Mouse (Mus musculus): ENCODE data around the gene Nox1.

The Nox1 gene

GRCm38 (mm10) chrX:134132295-134132694 is 89.5 kb downstream of the Nox1 start:
- no peak for DNase-seq (ENCODE audit: low read depth, low spot score)

GRCm38 (mm10) chrX:134128549-134128948 is 93.2 kb downstream of the Nox1 start:
- no peak for DNase-seq (ENCODE audit: low read depth, low spot score)

GRCm38 (mm10) chrX:134116417-134116816 is 105.3 kb downstream of the Nox1 start:
- no peak for DNase-seq (ENCODE audit: low read depth, low spot score)

GRCm38 (mm10) chrX:134111767-134112166 is 110.0 kb downstream of the Nox1 start:
- DNase-seq (ENCODE audit: low read depth, low spot score) = no peak

DNA sequence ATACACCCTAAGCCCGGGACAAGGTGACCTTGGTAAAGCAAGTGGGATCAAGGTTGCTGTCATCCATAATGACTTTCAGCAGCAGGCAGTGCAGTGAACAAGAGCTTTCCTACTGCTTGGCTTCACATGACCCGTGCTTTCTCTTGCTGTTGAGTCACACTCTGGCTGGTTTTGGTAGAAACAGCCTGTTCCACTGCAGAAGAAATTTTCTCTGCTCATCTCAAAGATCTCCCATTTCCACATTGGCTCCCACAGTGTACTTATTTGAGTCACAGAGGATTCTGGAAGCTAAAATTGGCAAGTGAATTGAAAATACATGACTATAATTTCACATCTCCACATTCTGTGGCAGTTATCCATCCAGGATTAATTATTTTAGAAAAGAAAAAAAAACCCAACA is 119.1 kb downstream of the Nox1 start:
- peak; percentile 61 for DNase-seq (ENCODE audit: low read depth, low spot score)

DNA sequence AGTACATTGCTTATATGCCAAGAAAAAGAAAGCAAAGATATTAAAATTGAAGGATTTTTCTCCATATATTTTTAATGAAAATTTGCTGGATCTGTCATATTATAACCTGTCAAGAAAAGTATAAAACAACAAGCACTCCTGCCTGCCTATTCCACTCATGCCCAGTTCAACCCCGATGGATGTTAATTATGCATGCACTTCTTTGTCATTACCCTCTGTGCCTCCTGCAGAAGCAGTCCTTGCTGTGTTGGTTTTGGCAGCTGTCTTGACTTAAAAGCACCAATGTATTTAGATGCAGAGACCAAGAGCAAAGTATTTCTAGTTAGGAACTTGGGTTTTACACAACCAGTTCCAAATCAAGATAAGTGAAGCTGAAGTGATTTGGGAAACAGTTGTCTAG is 136.3 kb downstream of the Nox1 start:
- no peak for DNase-seq (ENCODE audit: low read depth, low spot score)

GRCm38 (mm10) chrX:134059764-134060163 is 162.0 kb downstream of the Nox1 start:
- no peak for DNase-seq (ENCODE audit: low read depth, low spot score)

DNA sequence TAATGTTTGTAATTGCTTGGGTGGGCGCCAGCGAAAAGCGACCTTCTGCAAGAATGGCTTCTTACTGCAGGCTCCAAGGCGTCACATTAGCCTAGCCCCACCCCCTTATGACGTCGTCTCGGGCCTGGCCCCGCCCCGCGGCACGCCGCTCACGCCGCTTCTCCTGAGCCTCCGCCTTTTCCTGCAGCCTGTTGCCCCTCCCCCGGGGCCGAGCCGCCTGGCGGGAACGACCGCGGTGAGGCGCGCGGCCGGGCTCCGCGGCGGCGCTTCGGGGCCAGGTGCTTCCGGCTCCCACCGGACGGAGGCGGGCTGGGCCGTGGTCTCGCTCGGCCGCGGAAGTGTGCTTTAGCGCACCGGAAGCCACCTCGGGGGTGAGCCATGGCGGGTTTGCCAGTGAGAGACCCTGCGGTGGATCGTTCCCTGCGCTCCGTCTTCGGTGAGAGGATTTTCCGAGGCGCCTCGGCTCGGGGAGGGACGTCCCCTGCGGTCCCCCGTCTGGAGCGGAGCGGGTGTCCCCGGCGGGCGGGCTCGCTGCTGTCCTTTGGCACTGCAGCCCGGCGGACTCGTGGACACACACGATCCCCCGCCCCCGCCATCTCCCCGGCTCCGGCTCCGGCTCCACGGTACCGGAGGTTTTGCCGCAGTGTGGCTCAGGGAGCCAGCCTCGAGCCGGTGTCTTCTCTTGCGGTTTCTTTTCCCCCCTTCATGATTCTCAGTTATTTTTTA is 162.6 kb downstream of the Nox1 start, which contains the start of gene Cstf2:
Gene Cstf2 (plus strand): TSS at position 201 of the 726 bp plus-strand sequence.
- peak; percentile 83 for DNase-seq (ENCODE audit: low read depth, low spot score)

DNA sequence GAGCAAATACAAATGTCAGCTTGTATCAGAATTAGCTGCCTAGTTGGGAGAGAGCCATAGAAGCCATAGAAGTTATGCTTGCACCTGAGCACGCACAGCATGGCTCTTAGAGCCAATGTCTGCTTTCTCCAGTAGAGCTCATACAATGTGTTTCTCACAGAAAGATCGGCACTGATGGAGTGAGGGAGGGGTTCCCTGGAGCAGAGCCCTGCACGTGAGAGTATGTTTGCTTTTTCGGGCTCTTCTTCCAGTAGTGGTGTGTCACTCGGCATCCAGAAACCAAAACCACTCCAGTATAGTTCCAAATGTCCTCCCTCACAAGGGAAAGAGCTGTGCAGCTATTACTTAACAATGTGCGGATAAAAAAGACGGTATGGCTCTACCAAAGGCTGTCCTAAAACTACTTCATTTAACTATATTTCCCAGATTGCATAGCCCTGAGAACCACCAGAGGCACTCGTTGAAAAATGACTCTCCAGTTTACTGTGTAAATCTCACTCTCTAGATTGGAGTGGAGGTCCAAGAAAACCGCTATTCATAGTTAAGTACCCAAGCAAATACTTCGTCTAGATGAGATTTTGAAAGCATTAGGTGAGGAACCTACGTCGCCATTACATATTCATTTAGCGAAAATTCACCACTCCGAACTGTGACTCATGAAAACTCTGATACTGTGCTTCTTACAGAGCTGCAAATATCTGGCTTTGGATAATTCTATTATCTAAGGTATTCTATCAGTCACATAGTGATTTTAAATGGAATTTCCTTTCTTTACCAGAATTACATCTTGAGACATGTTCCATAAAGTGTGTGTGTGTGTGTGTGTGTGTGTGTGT is 163.5 kb downstream of the Nox1 start:
- DNase-seq (ENCODE audit: low read depth, low spot score) = no peak

DNA sequence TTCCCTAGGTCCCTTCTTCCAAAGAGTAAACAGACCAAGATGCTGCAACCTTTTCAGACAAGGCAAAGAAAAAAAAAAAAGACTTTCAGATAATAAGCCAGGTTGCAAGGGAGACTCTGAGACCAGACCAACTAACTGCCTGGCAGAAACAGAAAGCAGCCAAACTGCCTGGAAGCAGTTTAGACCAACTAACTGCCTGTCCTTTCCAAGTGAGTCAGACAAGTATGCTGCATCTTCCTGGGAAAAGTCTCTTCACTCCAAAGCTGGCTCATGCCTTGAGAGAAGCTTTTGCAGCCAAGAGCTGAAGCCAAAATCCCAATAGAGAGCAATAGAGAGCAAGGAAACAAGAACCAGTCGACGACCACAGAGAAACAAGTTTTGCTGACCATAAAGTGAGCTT is 164.9 kb downstream of the Nox1 start:
- no peak for DNase-seq (ENCODE audit: low read depth, low spot score)

DNA sequence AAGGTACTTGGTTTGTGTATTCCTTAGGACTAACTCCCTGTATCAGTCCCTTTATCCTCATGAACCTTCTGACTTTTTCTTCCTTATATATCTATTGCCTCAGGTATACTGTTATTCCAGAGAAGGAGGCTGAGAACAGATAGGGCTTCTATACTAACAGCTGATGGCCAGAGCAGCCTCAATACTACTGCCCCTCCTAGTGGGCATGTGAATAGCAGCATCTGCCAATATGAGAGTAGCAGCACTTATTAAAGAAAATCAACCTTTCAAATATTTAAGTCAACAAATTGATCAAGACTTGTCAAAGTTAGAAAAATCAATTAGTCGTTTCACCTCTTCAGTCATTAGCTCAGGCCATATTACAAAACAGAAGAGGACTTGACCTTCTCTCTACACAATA is 172.8 kb downstream of the Nox1 start:
- no peak for DNase-seq (ENCODE audit: low read depth, low spot score)
